Mouse (Mus musculus): ENCODE data around the gene Fam89a. TPM values are rescaled to one million over a fixed set of nuclear protein-coding genes. Genes with fewer than 3 reads are reported as not detected.

Fam89a gene
- total RNA-seq (2021) = under 1 TPM; 0.70 to 0.94 TPM
- long read RNA-seq, experiment 1 = 0 reads
- long read RNA-seq, experiment 2, partial matches to known transcripts = 0 of 3 reads
- long read RNA-seq, experiment 2, other reads (novel, unspliced or antisense) = 0 of 3 reads

DNA sequence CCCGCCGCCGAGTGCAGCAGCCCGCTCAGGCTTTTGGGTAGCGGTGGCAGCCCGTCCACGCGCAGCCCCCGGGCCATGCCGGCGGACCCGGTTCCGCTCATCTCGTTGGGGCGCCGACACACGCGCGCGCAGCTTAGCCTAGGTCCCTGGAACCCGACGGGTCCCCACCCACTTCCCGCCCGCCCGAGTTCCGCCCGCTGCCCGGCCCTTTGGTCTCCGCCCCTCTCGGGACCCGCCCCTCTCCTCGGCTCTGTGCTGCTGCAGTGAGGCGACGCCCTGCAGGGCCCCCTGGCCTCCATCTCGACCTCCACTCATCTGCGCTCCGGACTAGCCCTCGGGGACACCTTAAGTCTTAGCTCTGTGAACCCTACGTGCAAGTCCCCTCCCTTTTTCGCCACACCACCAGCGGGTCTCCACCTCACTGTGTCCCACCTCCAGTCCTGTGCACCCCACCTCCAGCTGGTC lies at the start of gene Fam89a:
Gene Fam89a, minus strand, starts transcription at position 124 of the 465 bp plus-strand sequence.
- DNase-seq = peak; percentile 41

DNA sequence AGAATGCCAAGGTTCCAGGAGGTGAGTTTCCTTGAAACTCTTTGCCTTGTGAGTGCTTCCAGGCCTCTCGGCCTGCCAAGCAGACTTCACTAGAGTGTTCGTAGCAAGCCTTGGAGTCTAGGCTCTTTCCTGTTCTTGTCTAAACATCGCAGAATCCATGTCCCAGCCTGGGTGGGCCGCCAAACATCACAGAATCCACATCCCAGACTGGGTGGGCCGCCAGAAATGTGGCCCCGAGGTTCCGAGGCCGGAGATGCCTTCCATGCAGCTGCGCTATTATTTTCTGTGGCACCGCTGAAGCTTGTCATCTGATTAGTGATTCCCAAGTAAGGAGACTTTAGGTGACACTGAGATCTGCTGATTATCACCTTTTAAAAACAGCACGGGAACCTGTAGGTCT lies 48.9 kb upstream of the Fam89a start:
- DNase-seq = no peak

GRCm38 (mm10) chr8:124795781-124796488 lies 44.3 kb upstream of the Fam89a start:
- DNase-seq = no peak

DNA sequence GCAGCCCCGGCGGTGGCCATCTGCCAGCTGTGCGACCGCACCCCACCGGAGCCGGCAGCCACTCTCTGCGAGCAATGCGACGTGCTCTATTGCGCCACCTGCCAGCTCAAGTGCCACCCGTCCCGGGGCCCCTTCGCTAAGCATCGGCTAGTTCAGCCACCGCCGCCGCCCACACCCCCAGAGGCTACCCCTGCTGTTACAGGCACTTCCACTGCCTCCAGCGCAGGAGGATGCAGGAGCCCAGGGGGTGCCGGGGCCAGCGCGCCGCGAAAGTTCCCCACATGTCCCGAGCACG lies 42.8 kb upstream of the Fam89a start:
- peak; percentile 34 for DNase-seq

DNA sequence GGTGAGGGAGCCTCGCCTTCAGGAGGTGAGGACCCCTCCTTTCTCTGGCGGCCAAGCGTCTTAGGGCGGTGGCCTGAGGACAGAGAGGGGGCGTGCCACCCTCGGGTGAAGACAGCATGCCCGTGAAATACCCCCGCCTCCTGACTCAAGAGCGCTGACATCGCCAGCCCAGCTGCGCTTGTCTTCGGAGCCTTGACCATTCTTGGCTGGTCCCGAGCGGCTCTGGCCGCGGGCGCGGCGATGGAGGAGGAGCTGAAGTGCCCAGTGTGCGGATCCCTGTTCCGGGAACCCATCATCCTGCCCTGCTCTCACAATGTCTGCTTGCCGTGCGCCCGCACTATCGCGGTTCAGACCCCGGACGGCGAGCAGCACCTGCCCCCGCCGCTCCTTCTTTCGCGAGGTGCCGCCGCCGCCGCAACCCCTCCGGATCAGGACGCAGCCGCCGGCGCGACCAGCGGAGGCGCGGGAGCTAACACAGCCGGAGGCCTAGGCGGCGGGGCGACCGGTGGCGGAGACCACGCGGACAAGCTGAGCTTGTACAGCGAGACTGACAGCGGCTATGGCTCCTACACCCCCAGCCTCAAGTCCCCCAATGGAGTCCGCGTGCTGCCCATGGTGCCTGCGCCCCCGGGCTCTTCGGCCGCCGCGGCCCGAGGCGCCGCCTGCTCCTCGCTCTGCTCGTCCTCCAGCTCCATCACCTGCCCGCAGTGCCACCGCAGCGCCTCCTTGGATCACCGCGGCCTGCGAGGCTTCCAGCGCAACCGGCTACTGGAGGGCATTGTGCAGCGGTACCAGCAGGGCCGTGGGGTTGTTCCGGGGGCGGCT lies 42.2 kb upstream of the Fam89a start:
- DNase-seq = no peak

GRCm38 (mm10) chr8:124793172-124793651 lies 41.6 kb upstream of the Fam89a start:
- peak; percentile 96 for DNase-seq

- peak; percentile 40 for DNase-seq
These were observed 41.1 kb upstream of the Fam89a start, which contains the start of gene Trim67 for GRCm38 (mm10) chr8:124792708-124793107. Trim67 (plus strand) TSS chr8:124793092.

- DNase-seq = peak; percentile 9
These were observed 40.6 kb upstream of the Fam89a start for GRCm38 (mm10) chr8:124792186-124792585.

- no peak for DNase-seq
These were observed 40.1 kb upstream of the Fam89a start for GRCm38 (mm10) chr8:124791751-124792150.

DNA sequence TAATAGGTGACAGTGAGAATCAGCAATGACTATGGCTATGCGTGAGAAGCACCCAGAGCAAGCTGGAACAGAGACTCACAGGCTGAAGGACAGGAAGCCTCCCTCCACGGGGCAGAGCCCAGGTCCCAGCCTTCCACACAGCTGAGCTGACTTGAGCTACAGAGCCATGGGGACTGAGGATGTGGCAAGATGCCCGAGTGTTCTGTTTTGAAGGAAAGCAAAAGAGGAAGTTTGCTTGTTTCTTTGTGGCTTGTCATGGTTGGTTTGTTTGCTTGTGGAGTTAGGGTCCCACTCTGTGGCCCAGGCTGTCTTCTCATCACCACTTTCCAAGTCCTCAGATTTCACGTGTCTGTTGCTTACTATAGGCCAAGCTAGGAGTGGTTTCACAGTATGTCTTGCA lies 39.0 kb upstream of the Fam89a start:
- no peak for DNase-seq

DNA sequence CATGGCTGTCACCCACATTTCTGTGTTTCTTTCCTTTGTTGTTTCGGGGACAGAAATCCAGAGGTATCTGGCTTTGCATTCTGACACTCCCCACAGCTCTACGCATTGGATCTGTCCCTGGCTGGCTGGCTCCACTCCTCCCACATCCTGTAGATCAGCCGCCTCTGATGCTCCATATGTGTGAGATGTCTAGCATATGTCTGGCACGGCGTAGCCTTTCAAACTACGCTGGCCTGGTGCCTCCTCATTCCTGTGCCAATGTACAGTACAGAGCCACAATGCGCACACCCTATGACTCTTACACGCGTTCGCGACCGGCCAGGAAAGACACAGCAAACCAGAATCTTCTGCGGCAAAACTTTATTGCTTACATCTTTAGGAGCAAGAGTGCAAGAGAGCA lies 33.0 kb upstream of the Fam89a start:
- no peak for DNase-seq

GRCm38 (mm10) chr8:124783228-124783627 lies 31.6 kb upstream of the Fam89a start:
- DNase-seq = no peak

DNA sequence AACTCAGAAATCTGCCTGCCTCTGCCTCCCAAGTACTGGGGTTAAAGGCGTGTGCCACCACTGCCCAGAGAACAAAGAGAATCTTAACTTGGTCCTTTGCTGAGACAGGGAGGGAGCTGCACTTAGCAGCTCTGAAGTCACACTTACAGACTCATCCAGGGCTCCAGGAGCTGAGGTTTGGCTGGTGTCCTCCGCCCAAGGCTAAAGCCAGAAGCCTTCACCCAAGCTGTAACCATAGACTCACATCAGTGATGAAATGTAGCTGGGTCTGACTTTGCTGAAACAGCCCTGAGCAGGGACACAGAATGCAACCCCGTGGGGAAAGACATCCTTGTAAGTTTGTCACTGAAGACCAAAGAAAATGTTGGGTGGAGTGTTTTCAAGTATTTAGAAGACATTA lies 30.8 kb upstream of the Fam89a start:
- no peak for DNase-seq

DNA sequence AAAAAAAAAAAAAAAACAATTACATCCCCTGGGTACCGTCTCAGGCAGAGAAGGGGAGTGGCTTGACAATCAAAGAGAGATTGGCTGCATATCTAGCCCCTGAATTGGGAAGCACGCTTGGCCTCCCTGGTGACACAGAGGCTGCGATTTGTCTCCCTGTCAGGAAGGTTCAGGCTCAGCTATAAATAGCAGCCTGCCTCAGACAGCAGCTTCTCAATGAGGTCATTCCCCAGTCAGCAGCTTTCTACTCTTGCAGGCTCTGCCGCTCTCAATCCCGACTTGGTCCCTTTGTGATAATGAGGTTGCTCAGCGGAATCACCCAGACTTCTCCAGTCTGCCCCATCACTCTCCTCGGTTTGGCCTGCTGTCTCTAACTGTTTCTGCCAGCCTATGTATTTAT lies 28.6 kb upstream of the Fam89a start:
- DNase-seq = no peak

GRCm38 (mm10) chr8:124775695-124776094 lies 24.1 kb upstream of the Fam89a start:
- DNase-seq = peak; percentile 74

- DNase-seq = no peak
These were observed 20.8 kb upstream of the Fam89a start for GRCm38 (mm10) chr8:124772389-124772788.

DNA sequence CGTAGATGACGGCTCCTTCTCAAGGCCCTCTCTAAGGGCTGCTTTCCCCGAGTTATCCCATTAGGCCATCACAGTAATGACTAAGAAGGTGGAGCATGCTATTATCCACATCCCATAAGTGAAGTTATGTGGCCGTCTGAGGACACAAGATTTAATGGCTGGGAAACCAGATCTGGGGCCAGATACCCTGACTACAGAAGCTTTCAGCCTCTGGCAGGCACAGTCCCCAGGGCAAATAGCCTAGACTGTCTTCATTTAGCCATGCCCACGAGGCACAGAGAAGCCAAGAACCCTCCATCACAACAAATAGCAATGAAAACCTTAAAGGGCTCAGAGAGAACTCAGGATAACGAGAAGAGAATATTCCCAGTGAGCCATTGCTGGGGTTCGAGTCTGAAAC lies 11.4 kb upstream of the Fam89a start:
- DNase-seq = no peak

DNA sequence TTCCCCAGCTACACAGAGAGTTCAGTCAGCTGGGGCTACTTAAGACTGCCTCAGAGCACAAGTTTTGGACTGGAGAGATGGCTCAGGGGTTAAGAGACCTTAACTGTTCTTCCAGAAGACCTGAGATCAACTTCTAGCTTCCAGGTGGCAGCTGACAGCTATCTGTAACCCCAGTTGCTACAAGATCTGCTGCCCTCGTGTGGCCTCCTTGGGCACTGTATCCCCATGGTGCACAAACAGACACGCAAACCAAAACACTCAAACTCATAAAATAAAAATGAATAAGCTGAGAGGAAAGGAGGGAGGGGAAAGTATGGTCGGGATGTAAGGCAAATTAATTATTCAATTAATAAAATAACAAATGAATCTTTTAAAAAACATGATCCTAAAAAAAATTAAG lies 6.9 kb upstream of the Fam89a start:
- DNase-seq = no peak

DNA sequence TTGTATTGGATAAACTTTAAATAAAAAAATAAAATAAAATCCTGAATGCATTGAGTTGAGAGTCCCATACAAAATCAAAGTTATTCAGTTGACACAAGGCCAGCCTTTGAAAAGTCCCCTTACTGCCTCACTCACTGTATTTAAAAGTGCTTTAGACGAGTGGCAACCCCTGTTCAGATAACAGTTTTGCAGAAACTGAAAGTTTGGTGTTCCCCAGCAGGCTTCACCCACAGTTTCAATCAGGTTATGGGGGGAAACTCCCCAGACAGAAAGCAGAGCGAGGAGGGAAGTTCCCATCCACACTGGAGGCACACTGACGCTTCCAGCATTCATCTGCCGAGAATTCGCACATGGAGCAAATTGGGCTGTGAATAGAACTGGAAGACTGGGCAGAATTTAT lies 5.0 kb upstream of the Fam89a start:
- DNase-seq = no peak

DNA sequence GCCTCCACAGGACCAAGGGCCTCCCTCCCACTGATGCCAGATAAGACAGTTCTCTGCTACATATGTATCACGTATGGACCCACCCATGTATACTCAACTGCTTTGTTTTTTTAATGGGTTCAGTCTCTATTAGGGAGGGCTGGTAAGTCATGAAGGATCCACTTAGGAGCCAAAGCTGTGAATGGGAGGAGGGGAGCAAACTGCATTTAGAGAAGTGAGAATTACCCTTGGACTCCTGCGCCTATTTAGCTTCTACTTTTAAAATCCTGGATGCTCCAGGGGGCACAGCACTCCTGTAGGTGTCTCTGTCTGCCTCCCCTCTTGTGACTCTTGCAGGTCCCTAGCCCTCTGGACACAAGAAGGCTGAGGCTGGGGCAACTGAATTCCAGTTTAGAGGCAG lies 4.5 kb upstream of the Fam89a start:
- DNase-seq = no peak

- DNase-seq = no peak
These were observed 3.8 kb upstream of the Fam89a start for GRCm38 (mm10) chr8:124755481-124755880.

GRCm38 (mm10) chr8:124754792-124755190 lies 3.2 kb upstream of the Fam89a start:
- DNase-seq = no peak

- DNase-seq = no peak
These were observed 2.6 kb upstream of the Fam89a start for GRCm38 (mm10) chr8:124754101-124754791.
